Mouse (Mus musculus): ENCODE measurements around the gene Syne2.
A peak's percentile ranks its signal among the peaks of the same experiment; 100 is the strongest.

Syne2 gene

GRCm38 (mm10) chr12:75952011-75952410 lies 134.1 kb downstream of the Syne2 start:
- no peak for DNase-seq

DNA sequence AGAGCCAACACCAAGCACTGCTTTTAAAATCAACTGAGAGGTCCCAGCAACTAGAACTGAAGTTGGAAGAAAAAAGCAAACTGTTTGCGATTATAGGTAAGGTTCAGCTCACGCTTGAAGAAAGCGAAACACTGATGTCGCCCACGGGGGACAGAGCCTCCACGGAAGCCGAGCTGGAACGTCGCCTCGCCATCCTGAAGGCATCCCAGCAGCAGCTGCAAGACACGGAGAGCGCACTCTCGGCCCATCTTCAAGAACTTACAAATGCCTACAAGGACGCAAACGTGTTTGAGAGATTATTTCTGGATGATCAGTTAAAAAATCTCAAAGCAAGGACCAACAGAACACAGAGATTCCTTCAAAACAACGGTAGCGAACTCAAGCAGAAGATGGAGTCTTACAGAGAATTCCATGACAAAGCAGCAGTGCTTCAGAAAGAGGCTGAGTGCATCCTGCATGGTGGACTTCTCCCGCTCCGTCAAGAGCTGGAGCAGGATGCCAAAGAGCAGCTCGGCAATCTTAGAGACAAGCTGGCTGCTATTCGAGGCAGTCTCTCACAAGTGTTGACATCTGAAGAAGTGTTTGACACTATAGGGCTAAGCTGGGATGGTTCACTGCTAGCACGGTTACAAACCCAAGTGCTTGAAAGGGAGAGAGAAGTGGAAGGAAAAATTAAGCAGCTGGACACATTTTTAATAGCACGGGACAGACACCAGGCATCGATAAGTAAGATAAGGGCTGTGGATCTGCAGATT lies 148.7 kb downstream of the Syne2 start:
- DNase-seq: no peak

GRCm38 (mm10) chr12:75979079-75979478 lies 161.1 kb downstream of the Syne2 start:
- no peak for DNase-seq

DNA sequence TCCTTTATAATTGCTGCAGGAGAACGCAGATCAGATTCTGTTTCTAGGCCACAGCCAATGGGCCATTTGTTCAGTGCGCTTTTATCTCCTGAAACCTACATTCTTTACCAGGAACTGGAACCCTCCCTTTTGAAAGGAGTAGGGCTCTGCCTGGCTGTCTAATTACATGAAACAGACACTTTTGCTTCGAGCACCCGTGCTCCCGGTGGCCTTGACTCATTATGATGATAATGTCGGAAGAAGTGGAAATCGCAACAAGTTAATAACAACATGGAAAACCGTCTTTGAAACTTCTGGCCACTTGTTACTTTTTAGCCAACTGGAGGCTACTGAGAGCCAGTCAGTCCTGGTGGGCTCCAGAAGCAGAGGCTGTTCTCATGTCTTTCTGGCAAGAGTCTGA lies 165.4 kb downstream of the Syne2 start:
- no peak for DNase-seq

DNA sequence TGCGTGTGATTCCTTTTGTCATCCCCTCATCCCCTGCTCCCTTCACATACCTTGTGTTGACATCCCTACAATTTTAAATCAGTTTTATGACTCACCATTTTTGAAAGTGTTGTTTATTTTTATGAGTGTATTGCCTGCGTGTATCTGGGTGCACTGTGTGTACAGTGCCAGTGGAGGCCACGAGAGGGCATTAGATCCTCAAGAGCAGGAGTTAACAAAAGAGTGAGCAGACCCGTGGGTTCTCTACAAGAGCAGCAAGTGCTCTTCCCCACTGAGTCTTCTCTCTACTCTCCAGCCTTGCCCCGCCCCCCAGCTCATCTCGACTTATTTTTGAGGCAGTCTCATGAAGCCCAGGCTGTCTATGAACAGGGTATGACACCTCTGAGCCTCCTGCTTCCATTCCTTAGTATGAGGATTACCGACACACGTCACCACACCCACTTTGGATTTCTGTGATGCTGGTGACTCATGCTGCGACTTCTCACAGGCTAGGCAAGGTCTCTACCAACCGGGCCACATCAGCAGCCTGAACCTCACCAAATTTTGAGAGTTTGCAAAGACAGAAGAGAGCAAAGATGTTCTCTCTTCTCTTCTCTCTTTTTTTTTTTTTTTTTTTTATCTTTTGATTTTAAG lies 174.4 kb downstream of the Syne2 start:
- DNase-seq: no peak

DNA sequence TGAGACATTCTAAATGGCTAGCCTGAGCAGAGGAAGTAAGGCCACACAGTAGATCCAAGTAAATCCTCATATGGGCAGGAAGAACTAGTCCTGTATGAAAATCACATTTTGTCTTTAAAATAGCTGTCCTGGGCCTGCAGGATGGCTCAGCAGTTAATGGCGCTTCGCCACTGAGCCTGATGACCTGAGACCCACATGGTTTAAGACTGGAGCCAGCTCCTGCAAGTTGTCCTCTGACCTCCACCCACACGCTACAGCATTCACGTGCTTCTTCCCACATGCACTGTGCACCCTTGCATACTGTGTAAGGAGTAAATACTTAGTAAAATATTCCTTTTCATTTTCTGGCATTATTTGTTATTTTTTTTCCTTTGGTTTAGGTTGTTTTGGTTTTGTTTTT lies 175.0 kb downstream of the Syne2 start:
- DNase-seq: no peak

GRCm38 (mm10) chr12:75995086-75995485 lies 177.2 kb downstream of the Syne2 start:
- DNase-seq: no peak

GRCm38 (mm10) chr12:75997547-75997946 lies 179.6 kb downstream of the Syne2 start:
- DNase-seq: no peak

- DNase-seq: no peak
Observed at GRCm38 (mm10) chr12:75998416-75998815, 180.5 kb downstream of the Syne2 start.

DNA sequence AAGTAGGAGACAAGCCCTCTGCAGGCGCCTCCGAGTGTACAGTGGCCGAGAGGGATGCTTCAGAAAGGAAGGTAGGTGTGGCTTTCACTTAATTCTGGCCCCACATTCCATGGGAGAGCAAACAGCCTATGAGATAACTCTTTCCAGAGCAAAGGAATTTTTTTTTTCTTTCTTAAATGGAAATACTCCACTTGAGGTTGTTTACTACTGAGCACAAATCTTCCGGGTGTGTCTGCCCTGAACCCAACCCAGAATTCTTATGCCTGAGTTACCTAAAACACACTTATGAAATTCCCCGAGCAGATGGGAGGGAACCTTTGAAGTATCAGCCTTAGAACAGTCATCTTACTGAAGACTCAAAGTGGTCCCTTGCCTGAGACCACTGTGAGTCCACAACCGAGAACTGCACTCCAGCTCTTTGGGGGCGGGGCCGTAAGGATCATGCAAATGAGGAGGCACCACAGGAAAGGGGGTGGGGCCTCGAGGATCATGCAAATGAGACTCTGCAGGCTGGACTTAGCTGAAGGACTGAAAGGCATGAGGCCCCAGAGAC lies 186.8 kb downstream of the Syne2 start:
- no peak for DNase-seq

DNA sequence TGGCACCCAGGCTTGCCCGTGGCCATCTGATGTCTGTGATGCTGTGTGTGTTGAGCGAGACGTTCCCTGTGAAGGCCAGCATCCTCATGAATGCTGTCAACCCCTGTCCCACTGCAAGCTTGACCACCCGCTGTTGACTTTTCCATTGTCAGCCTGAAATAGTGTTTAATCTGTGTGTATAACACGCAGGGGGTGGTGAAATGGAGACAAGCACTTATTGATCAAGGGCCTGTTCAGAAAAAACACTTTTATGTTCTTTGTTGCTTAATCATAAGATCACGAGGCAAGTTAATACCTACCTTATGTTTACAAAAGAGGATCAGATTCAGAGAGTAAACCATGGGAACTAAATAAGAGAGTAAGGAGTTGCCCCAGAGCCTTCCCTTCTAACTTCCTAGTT lies 191.1 kb downstream of the Syne2 start:
- DNase-seq: no peak

- no peak for DNase-seq
Observed at GRCm38 (mm10) chr12:76012789-76013188, 194.9 kb downstream of the Syne2 start.

GRCm38 (mm10) chr12:76013480-76013879 lies 195.5 kb downstream of the Syne2 start:
- no peak for DNase-seq

GRCm38 (mm10) chr12:76015026-76015425 lies 197.1 kb downstream of the Syne2 start:
- DNase-seq: no peak

- DNase-seq: peak; percentile 12
Observed at GRCm38 (mm10) chr12:76015489-76015888, 197.6 kb downstream of the Syne2 start.

DNA sequence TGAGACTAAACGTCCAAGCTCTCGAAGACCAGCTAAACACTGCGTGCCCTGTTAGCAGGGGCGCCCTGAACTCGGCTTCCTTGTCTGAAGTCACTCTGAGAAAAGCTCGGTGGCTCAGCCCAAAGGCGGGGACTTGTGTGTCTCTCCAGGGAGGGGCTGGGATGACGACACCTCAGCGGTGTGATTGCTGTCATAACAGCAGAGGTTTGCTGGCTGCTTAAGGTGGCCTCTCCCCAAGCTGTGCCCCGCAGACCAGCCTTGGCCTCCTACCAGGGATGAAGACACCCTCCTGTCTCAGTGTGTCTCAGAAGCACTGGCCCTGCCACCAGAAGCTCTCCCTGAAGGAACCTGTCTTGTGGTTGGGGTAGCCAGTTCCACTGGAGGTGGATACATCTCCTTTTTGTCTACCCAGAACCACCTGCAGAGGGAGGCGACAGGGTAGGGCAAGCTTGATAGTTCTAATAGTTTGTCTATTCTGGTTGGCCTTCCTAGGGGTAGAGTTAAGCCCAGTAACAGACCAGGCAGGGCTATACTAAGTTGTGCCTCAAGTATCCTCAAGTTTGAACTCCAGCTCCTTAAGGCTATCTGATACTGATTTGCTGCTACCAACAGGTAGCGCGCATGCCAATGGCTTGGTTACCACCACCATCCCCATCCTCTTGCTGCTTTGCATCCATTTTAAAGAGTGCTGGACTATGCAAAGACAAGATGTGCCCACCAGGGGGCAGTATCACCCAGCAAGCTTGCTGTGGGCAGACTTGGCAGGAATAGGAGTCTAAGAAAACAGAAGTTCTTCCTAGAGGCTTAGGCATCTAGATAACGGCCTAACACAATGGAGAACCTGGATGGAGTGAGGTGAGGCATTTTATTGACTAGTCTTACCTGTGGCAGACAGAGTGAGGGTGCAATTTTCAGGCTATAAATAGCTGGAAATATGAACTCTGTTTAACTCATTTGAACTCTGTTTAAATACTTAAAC lies 198.5 kb downstream of the Syne2 start:
- DNase-seq: peak; percentile 81

- no peak for DNase-seq
Observed at GRCm38 (mm10) chr12:76018640-76019039, 200.7 kb downstream of the Syne2 start.

DNA sequence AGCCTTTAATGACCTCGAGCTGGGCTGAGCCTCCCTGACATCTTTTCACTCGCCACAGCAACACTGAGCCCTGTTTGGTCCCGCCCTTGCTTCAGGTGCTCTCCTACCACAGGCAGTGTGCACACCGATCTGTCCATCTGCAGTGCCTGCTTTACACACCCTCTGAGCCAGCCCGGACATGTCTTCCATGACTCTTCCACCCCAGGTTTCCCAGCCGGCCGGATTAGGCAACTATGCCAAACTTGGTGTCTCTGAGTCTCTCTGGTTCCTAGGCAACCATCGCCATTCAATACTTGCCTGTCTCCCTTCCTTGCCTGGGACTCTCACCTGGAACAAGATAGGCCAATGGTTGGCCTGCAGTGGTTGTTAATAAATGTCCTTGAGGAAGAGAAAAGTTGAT lies 224.4 kb downstream of the Syne2 start:
- no peak for DNase-seq

- DNase-seq: no peak
Observed at GRCm38 (mm10) chr12:76046561-76046960, 228.6 kb downstream of the Syne2 start.

- DNase-seq: no peak
Observed at GRCm38 (mm10) chr12:76047921-76048320, 230.0 kb downstream of the Syne2 start.

- DNase-seq: no peak
Observed at GRCm38 (mm10) chr12:76048672-76049071, 230.7 kb downstream of the Syne2 start.

DNA sequence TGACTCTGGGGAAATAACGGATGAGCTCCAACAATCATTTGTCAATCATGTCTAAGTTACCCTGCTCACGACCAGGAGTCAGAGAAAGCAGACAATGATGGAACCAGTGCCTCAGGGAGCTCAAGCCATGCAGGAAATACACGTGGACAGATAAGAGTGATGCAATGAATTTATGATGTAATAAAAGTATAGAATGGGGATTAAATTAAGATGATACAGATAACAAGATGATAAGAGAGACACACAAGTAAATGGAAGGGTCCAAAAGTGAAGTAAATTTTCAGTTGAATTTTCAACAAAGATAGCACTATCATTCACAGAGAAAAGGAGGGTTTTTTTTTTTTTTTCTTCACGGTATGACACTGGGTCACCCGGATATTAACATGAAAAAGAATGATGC lies 231.4 kb downstream of the Syne2 start:
- no peak for DNase-seq

GRCm38 (mm10) chr12:76051879-76052278 lies 233.9 kb downstream of the Syne2 start:
- DNase-seq: no peak
